Mouse (Mus musculus) brain, embryonic 14.5 days (tissue): ENCODE measurements around the gene Fgf5. TPM values are rescaled to one million over a fixed set of nuclear protein-coding genes. Genes with fewer than 3 reads are reported as not detected.

ENCODE experiments used
- DNase-seq: peaks from one replicate; pipeline ENCODE4 v3.0.0-alpha.2; 2011; ENCODE audit warnings: low read depth
- CTCF ChIP-seq: fragments of 200-500 bp; IDR thresholded peaks from 2 replicates; pipeline ENCODE4 v1.5.1; 2012; ENCODE audit warnings: inconsistent platforms, mild to moderate bottlenecking, moderate library complexity, borderline replicate concordance; ENCODE audit not compliant: insufficient read depth, insufficient read length; ENCODE audit errors: extremely low read depth
- POLR2A ChIP-seq: fragments of 200-500 bp; IDR thresholded peaks from 2 replicates; pipeline ENCODE4 v1.6.1; 2012; ENCODE audit warnings: mild to moderate bottlenecking, inconsistent platforms, borderline replicate concordance; ENCODE audit not compliant: poor library complexity, insufficient read depth, insufficient read length, severe bottlenecking; ENCODE audit errors: extremely low read depth
- polyA plus RNA-seq: library from polyadenylated mRNA; depleted of rRNA; stranded (reverse); fragments of >200 nt; gene quantifications from 2 replicates; pipeline ENCODE4 v1.2.3, GENCODE M21; 2012; rRNA removed

Gene Fgf5
- polyA plus RNA-seq, 1 experiment, result 0.33 TPM

- DNase-seq, result peak; percentile 25
- TF ChIP-seq CTCF, result no peak
- no peak for TF ChIP-seq POLR2A
Measured at GRCm38 (mm10) chr5:98255760-98256490, 1.9 kb downstream of the Fgf5 start.

- no peak for TF ChIP-seq POLR2A
- TF ChIP-seq CTCF, result no peak
- no peak for DNase-seq
Measured at GRCm38 (mm10) chr5:98275318-98275818, 21.4 kb downstream of the Fgf5 start.

- no peak for TF ChIP-seq CTCF
- TF ChIP-seq POLR2A, result no peak
Measured at GRCm38 (mm10) chr5:98281993-98282392, 28.0 kb downstream of the Fgf5 start.

GRCm38 (mm10) chr5:98283696-98284478 lies 29.9 kb downstream of the Fgf5 start:
- no peak for TF ChIP-seq CTCF
- DNase-seq, result peak; percentile 47

More at GRCm38 (mm10) chr5:98281993-98282392, 28.0 kb downstream of the Fgf5 start:
- DNase-seq, result peak; percentile 55

- no peak for DNase-seq
- TF ChIP-seq CTCF, result no peak
- TF ChIP-seq POLR2A, result no peak
Measured at GRCm38 (mm10) chr5:98290642-98291041, 36.7 kb downstream of the Fgf5 start.

GRCm38 (mm10) chr5:98292388-98293048 lies 38.5 kb downstream of the Fgf5 start:
- no peak for TF ChIP-seq POLR2A
- no peak for TF ChIP-seq CTCF
- DNase-seq, result peak; percentile 58

- peak; percentile 56 for DNase-seq
- no peak for TF ChIP-seq POLR2A
- TF ChIP-seq CTCF, result no peak
Measured at GRCm38 (mm10) chr5:98293049-98293715, 39.2 kb downstream of the Fgf5 start.

- TF ChIP-seq CTCF (no peak), POLR2A (no peak)
- no peak for DNase-seq
Measured at GRCm38 (mm10) chr5:98300079-98300478, 46.1 kb downstream of the Fgf5 start.

GRCm38 (mm10) chr5:98305673-98306072 lies 51.7 kb downstream of the Fgf5 start:
- no peak for TF ChIP-seq CTCF
- TF ChIP-seq POLR2A, result no peak
- DNase-seq, result no peak

- DNase-seq, result peak; percentile 65
- TF ChIP-seq POLR2A (no peak), CTCF (no peak)
Measured at GRCm38 (mm10) chr5:98306528-98306927, 52.5 kb downstream of the Fgf5 start.

GRCm38 (mm10) chr5:98326625-98327024 lies 72.6 kb downstream of the Fgf5 start:
- DNase-seq, result no peak
- TF ChIP-seq CTCF, result no peak
- TF ChIP-seq POLR2A, result no peak

Other genes with a start within 250 kb of the Fgf5 start
- 2.4 TPM in 2 replicates for gene Antxr2, start 223.1 kb upstream of the Fgf5 start, polyA plus RNA-seq
- 23.2 and 26.7 TPM in 2 replicates for gene Prdm8, start 87.0 kb upstream of the Fgf5 start, polyA plus RNA-seq
- gene Cfap299, start 75.1 kb downstream of the Fgf5 start, polyA plus RNA-seq, result 0.16 and 0.82 TPM in 2 replicates